Mouse (Mus musculus) intestine, embryonic 15.5 days (tissue): ENCODE results near the gene Lta. TPM values are rescaled to one million over a fixed set of nuclear protein-coding genes. Genes with fewer than 3 reads are reported as not detected.

Source experiments
- ATAC-seq: fragments of 200-750 bp; cut with Nextera tagmentation; 2 replicates; pipeline ENCODE4 v1.8.0; 2017; ENCODE audit warnings: moderate TSS enrichment, moderate library complexity
- H3K27ac ChIP-seq: fragments of 300-500 bp; sonication (generic); 2 replicates; pipeline ENCODE4 v1.5.1; 2015; ENCODE audit warnings: mild to moderate bottlenecking, inconsistent platforms
- H3K27me3 ChIP-seq: fragments of 300-500 bp; sonication (generic); replicated peaks from 2 replicates; pipeline ENCODE4 v1.6.1; 2015; ENCODE audit warnings: inconsistent platforms
- H3K36me3 ChIP-seq: fragments of 300-500 bp; sonication (generic); 2 replicates; pipeline ENCODE4 v1.6.1; 2015; ENCODE audit warnings: inconsistent platforms
- H3K4me1 ChIP-seq: fragments of 300-500 bp; sonication (generic); replicated peaks from 2 replicates; pipeline ENCODE4 v1.6.1; 2015; ENCODE audit warnings: inconsistent platforms
- H3K4me2 ChIP-seq: fragments of 300-500 bp; sonication (generic); replicated peaks from 2 replicates; pipeline ENCODE4 v1.6.1; 2015; ENCODE audit warnings: mild to moderate bottlenecking, inconsistent platforms
- H3K4me3 ChIP-seq: fragments of 300-500 bp; sonication (generic); replicated peaks from 2 replicates; pipeline ENCODE4 v1.5.1; 2015; ENCODE audit warnings: inconsistent platforms
- H3K9ac ChIP-seq: fragments of 300-500 bp; sonication (generic); 2 replicates; pipeline ENCODE4 v1.6.1; 2015; ENCODE audit warnings: inconsistent platforms
- H3K9me3 ChIP-seq: fragments of 300-500 bp; sonication (generic); 2 replicates; pipeline ENCODE4 v1.6.1; 2016; ENCODE audit warnings: inconsistent platforms
- WGBS: fragments of 180-500 bp; shearing (Covaris S2); methylation state at CpG from one replicate; pipeline ENCODE4 v1.1.7; 2015; 5-methylcytosine and 5-hydroxymethylcytosine counted together
- polyA plus RNA-seq: library from polyadenylated mRNA; unstranded; fragments of >200 nt; fragmentation: Nextera tagmentation; extraction: Ambion mirVana; gene quantifications from 2 replicates; pipeline ENCODE4 v1.2.1, GENCODE M21; 2015

Lta gene
- polyA plus RNA-seq, 1 experiment from 2014 or later, result 1.1 TPM

GRCm38 (mm10) chr17:35168541-35169207 lies 36.5 kb downstream of the Lta start:
- Histone ChIP-seq H3K27ac (no peak overlapping the region), H3K9ac (no peak overlapping the region), H3K4me2 (no peak overlapping the region), H3K9me3 (no peaks in the 10 kb centered on the region), H3K36me3 (no peaks in the 10 kb centered on the region), H3K27me3 (no peaks in the 10 kb centered on the region), H3K4me3 (no peak overlapping the region), H3K4me1 (peaks cover 7% of the 10 kb centered on the region)
- WGBS, result 25% methylated on average over 4 of the region's 4 CpGs
- ATAC-seq, result no peak

DNA sequence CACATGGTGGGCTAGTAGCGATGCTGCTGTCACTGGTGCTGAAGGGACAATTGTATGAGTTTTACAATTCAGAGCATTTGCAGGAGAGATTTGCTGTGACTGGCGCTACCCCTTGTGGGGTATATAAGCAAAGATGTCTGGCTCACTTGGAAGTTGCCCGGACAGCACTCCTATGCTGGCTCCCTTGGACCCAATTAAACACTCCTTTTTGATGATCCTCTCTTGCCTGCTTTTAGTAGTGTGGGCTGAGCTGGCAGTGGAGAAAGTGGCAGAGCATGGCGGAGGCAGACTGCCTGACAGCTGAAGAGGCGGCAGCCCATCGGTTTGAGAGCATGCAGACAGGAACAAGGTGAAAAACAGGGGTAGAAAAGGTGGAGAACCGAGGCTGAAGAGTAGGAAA lies 37.4 kb downstream of the Lta start:
- 89% methylated on average over 7 of the region's 7 CpGs for WGBS
- H3K4me3 ChIP-seq, result no peak overlapping the region
- H3K36me3 ChIP-seq, result no peaks in the 10 kb centered on the region
- H3K27ac ChIP-seq, result no peak overlapping the region
- H3K9me3 ChIP-seq, result no peaks in the 10 kb centered on the region
- no peak overlapping the region for H3K4me2 ChIP-seq
- peaks cover 9% of the 10 kb centered on the region for H3K4me1 ChIP-seq
- H3K9ac ChIP-seq, result no peak overlapping the region
- no peaks in the 10 kb centered on the region for H3K27me3 ChIP-seq
- ATAC-seq, result no peak

DNA sequence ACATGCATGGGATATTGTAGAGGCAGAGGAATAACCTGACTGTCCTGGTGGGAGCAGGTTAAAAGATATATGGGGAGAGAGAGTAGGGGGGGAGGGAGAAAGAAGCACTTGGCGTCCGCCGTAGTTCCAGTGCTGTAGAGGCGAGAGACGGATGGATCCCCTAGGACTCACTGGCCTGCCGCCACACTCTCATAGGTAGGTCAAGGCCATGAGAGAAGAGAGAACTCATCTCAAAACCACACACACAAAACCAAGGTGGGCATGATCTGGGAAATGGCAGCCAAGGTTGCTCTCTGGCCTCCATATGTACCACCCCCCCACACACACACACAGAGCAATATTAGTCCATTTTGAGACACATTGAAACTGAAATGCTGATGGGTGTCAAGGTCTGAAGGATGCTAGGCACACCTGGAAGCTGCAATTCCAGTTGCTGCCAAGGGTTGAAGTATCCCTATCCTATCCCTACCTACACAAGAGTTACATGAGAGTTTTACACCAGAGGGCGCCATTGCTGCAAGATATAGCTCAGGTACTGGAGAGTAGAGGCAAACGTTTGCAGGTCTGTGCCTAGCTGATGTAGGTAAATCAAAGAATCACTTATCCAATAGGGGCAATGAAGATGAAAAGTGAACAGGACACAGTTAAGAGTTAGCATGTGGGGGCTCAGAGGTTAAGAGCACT lies 38.7 kb downstream of the Lta start:
- 64% methylated on average over 8 of the region's 8 CpGs for WGBS
- Histone ChIP-seq H3K4me3 (no peak overlapping the region; the same call in 1 of the 2 replicates), H3K9me3 (no peaks in the 10 kb centered on the region)

DNA sequence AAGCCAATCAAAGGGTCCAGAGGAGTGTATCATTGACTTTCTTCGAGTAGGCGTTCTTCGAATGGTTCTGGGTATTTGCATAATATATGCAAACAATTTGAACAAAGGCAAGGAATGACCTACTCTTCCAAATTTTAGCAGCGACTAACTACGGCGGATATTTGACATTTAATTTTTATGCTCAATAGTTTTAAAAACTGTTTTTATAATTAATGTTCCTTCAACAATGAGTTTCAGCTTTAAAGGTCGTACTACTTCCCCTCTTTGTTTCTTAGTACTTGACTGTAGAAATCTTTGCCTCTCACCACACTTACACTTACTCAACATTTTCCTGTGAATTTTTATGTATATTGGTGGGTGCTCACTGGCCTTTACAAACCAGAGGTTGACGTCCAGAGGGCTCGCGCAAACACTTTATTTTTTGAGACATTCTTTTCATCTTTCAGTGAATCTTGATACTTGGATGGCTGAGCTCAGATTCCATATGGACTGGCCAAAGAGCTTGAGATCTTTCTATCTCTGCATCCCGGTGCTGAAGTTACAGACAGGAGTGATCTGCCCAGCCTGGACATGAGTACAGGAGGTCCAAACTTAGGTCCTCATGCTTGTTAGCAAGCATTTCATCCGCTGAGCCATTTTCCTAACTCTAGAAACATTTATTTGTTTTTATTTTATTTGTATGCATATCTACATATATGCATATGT lies 39.5 kb downstream of the Lta start:
- 16% methylated on average over 12 of the region's 12 CpGs for WGBS

More for the DNA sequence above, 38.7 kb downstream of the Lta start:
- H3K9ac ChIP-seq, result no peak overlapping the region
- peak overlapping the region; percentile 50 for H3K4me2 ChIP-seq
- H3K4me1 ChIP-seq, result peaks cover 18% of the 10 kb centered on the region
- no peak for ATAC-seq
- H3K36me3 ChIP-seq, result peaks cover 7% of the 10 kb centered on the region
- no peak overlapping the region for H3K27ac ChIP-seq
- H3K27me3 ChIP-seq, result no peaks in the 10 kb centered on the region

GRCm38 (mm10) chr17:35164568-35165450 lies 40.3 kb downstream of the Lta start, which contains the start of gene Prrc2a:
Gene Prrc2a, minus strand, starts transcription at chr17:35164897.
- under 1% methylated on average over 68 of the region's 89 CpGs for WGBS
- H3K27me3 ChIP-seq, result no peaks in the 10 kb centered on the region
- peaks cover 23% of the 10 kb centered on the region for H3K36me3 ChIP-seq
- peaks cover 18% of the 10 kb centered on the region for H3K4me1 ChIP-seq
- peak within 1 kb of the TSS; percentile 98 for H3K27ac ChIP-seq
- peak within 1 kb of the TSS; percentile 100 for H3K4me3 ChIP-seq
- ATAC-seq, result peak; percentile 98
- H3K9ac ChIP-seq, result peak within 1 kb of the TSS; percentile 100
- no peaks in the 10 kb centered on the region for H3K9me3 ChIP-seq
- peak within 1 kb of the TSS; percentile 82 for H3K4me2 ChIP-seq

More for the DNA sequence above, 39.5 kb downstream of the Lta start:
- Histone ChIP-seq H3K27me3 (no peaks in the 10 kb centered on the region), H3K27ac (peak overlapping the region; percentile 98), H3K9ac (peak overlapping the region; percentile 3; the same call in 1 of the 2 replicates), H3K4me2 (peak overlapping the region; percentile 50), H3K4me1 (peaks cover 18% of the 10 kb centered on the region), H3K4me3 (peak overlapping the region; percentile 100), H3K36me3 (peaks cover 15% of the 10 kb centered on the region), H3K9me3 (no peaks in the 10 kb centered on the region)
- ATAC-seq, result no peak; the same call in 1 of the 2 replicates

DNA sequence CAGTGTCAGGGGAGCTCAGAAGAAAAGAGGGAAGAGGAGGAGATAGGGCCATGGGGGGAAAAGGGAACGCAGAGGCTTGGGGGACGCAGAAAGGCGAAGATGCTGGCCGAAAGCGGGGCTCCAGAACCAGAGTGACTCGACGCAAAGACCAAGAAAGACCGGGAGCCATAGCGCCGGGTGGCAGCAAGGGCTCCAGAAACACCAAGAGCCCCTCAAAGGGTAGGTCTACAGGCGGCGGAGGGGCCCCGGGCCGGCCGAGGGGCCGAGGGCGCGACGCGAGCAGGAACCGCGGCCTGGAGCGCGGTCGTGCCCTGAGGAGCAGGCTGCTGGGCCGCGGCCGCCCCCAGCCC lies 41.0 kb downstream of the Lta start:
- Histone ChIP-seq H3K9ac (peak overlapping the region; percentile 100), H3K27ac (peak overlapping the region; percentile 94), H3K27me3 (no peaks in the 10 kb centered on the region), H3K9me3 (no peaks in the 10 kb centered on the region), H3K4me2 (peak overlapping the region; percentile 82), H3K36me3 (peaks cover 30% of the 10 kb centered on the region), H3K4me3 (peak overlapping the region; percentile 100), H3K4me1 (peaks cover 18% of the 10 kb centered on the region)
- no peak for ATAC-seq
- WGBS, result under 1% methylated on average over 26 of the region's 28 CpGs

DNA sequence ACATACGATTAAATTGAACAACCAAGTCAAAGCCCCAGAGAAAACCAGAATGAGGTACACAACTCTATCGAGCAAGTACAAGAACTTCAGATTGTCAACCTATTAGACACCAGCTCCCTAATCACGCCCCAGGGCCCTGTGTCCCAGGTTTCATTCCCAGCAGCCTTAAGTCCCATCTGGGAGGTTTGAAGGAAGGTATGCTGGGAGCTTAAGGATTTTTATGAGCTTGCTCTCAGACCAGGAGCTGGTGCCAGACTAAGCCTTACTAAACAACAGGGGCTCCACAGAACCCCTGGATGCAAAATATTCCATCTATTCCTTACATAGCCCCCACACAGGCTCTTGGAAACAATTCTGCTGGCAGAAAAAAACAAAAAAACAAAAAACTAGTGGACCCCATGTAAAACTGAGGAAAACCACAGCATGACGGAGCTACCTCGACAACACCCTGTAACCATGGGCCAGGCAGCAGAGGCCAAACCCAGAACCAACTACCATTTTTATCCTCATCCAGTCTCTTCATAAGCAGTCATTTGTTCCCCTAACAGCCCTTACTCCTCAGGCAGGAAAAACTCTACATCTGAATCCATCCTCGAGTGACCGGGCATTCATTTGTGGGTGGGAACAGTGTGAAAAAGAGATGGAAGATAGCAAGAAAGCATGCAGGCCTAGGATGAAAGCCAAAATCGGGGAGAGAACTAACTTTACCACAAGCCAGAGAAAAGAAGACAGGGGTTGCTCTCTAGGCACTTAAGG lies 41.6 kb downstream of the Lta start:
- peak overlapping the region; percentile 100 for H3K9ac ChIP-seq
- WGBS, result 8% methylated on average over 8 of the region's 8 CpGs

DNA sequence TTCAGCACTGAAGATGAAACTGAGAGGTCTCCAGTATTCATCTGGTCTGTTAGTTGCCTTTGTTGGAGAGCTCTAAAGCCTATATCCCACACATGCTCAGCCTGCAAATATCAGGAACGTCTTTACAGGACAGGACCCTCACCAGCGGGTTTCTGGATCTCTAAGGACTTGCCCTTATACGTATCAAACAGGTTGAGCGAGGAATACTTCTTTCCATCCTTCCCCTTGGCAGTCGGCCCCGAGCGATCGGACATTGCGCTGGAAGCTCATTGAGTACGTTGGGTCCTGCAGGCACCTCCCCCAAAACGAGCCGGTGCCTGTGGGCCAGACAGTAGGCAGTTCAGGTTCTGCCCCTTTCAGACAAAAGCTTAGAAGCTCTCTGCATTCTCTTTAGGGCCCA lies 42.4 kb downstream of the Lta start:
- peak overlapping the region; percentile 82 for H3K4me2 ChIP-seq
- H3K4me1 ChIP-seq, result peaks cover 18% of the 10 kb centered on the region
- peaks cover 44% of the 10 kb centered on the region for H3K36me3 ChIP-seq
- no peak overlapping the region for H3K27ac ChIP-seq
- 24% methylated on average over 12 of the region's 12 CpGs for WGBS
- H3K4me3 ChIP-seq, result peak overlapping the region; percentile 100
- ATAC-seq, result no peak
- peak overlapping the region; percentile 100 for H3K9ac ChIP-seq
- H3K9me3 ChIP-seq, result no peaks in the 10 kb centered on the region
- no peaks in the 10 kb centered on the region for H3K27me3 ChIP-seq

More for the DNA sequence above, 41.6 kb downstream of the Lta start:
- H3K4me3 ChIP-seq, result peak overlapping the region; percentile 100
- H3K4me2 ChIP-seq, result peak overlapping the region; percentile 82
- peaks cover 36% of the 10 kb centered on the region for H3K36me3 ChIP-seq
- H3K9me3 ChIP-seq, result no peaks in the 10 kb centered on the region
- H3K27me3 ChIP-seq, result no peaks in the 10 kb centered on the region
- H3K27ac ChIP-seq, result peak overlapping the region; percentile 94
- peaks cover 18% of the 10 kb centered on the region for H3K4me1 ChIP-seq
- ATAC-seq, result no peak

- H3K36me3 ChIP-seq, result peaks cover 50% of the 10 kb centered on the region
- H3K4me3 ChIP-seq, result peak overlapping the region; percentile 100
- peaks cover 18% of the 10 kb centered on the region for H3K4me1 ChIP-seq
- no peak for ATAC-seq
- peak overlapping the region; percentile 5; the same call in 1 of the 2 replicates for H3K9ac ChIP-seq
- no peaks in the 10 kb centered on the region for H3K9me3 ChIP-seq
- H3K4me2 ChIP-seq, result peak overlapping the region; percentile 82
- H3K27ac ChIP-seq, result no peak overlapping the region
- 78% methylated on average over 14 of the region's 14 CpGs for WGBS
- H3K27me3 ChIP-seq, result no peaks in the 10 kb centered on the region
These were observed 43.0 kb downstream of the Lta start for GRCm38 (mm10) chr17:35162121-35162520.

- Histone ChIP-seq H3K27me3 (no peaks in the 10 kb centered on the region), H3K4me2 (0 out of 2 replicates have a peak overlapping the region, but pooled peaks have one; percentile 82), H3K4me3 (no peak overlapping the region), H3K4me1 (peaks cover 17% of the 10 kb centered on the region), H3K9me3 (no peaks in the 10 kb centered on the region), H3K27ac (no peak overlapping the region), H3K36me3 (peaks cover 57% of the 10 kb centered on the region), H3K9ac (no peak overlapping the region)
- ATAC-seq, result no peak
- 78% methylated on average over 11 of the region's 11 CpGs for WGBS
These were observed 43.7 kb downstream of the Lta start for GRCm38 (mm10) chr17:35161421-35161820.

DNA sequence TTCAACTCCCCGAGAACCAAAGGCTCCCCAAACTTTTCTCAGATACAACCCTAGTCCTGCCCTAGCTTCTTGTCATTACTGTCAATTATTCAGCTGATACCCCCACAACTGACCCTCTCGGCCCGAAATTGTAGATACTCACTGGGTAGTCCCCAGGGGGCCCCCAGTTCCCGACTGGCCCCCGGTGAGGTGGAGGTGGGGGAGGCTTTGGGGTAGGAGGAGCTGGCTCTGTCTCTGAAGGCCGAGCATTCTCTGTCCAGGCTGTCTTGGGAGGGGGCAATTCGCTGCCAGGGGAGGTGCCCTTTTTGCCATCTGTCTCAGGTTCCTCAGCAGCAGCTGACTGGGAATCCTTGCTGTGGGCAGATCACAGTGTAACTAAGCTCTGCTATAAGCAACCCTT lies 45.5 kb downstream of the Lta start:
- no peak overlapping the region for H3K9ac ChIP-seq
- H3K4me2 ChIP-seq, result no peak overlapping the region
- WGBS, result 84% methylated on average over 7 of the region's 7 CpGs
- peaks cover 11% of the 10 kb centered on the region for H3K4me1 ChIP-seq
- no peak for ATAC-seq
- H3K4me3 ChIP-seq, result no peak overlapping the region
- H3K27ac ChIP-seq, result no peak overlapping the region
- no peaks in the 10 kb centered on the region for H3K9me3 ChIP-seq
- H3K27me3 ChIP-seq, result no peaks in the 10 kb centered on the region
- peaks cover 74% of the 10 kb centered on the region for H3K36me3 ChIP-seq
